Mouse (Mus musculus) brown adipose tissue, adult 24 weeks (tissue): ENCODE data around the gene Mss51. TPM values are rescaled to one million over a fixed set of nuclear protein-coding genes. Genes with fewer than 3 reads are reported as not detected.

Source experiments
- H3K27ac ChIP-seq: fragments of 200-500 bp; replicated peaks from 2 replicates; pipeline ENCODE4 v1.5.1; 2012; ENCODE audit warnings: low read depth, mild to moderate bottlenecking, low read length
- H3K4me1 ChIP-seq: fragments of 200-500 bp; 2 replicates; pipeline ENCODE4 v1.6.1; 2012; ENCODE audit warnings: low read length, mixed read lengths; ENCODE audit not compliant: control insufficient read depth, insufficient read depth, insufficient read length
- H3K4me3 ChIP-seq: fragments of 200-500 bp; 2 replicates; pipeline ENCODE4 v1.5.1; 2012; ENCODE audit warnings: low read depth, mild to moderate bottlenecking, low read length, moderate library complexity; ENCODE audit not compliant: insufficient read depth
- polyA plus RNA-seq: library from polyadenylated mRNA; stranded (reverse); fragments of >200 nt; gene quantifications from 2 replicates; pipeline ENCODE4 v1.2.4, GENCODE M21; 2012; ENCODE audit not compliant: missing spikeins, insufficient read depth, insufficient read length

The Mss51 gene
- polyA plus RNA-seq, 1 experiment: not detected

- Histone ChIP-seq H3K4me1 (peaks cover 3% of the 10 kb centered on the region), H3K4me3 (peak overlapping the region; percentile 83), H3K27ac (peak overlapping the region; percentile 93)
Observed at GRCm38 (mm10) chr14:20478801-20479200, 17.9 kb downstream of the Mss51 start.

DNA sequence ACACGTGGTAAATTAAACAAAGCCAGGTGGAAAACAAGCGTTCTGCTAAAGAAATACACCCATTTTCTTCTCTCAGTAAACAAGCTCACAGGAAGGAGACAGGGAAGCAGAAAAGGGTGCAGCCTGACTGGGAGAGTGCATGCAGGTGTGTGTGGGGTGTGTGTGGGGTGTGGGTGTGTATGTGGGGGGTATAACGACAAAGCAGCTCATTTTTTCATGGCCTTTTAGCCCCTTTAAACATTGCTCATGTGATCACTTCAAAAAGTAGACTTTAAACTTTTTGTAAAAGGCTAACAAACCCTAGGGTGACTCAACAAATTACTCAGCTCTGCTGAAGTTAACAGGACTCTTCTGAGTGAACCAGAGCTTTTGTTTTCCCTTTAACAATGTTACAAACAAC lies 18.3 kb downstream of the Mss51 start:
- Histone ChIP-seq H3K4me1 (peaks cover 3% of the 10 kb centered on the region), H3K4me3 (peak overlapping the region; percentile 83), H3K27ac (peak overlapping the region; percentile 88)

DNA sequence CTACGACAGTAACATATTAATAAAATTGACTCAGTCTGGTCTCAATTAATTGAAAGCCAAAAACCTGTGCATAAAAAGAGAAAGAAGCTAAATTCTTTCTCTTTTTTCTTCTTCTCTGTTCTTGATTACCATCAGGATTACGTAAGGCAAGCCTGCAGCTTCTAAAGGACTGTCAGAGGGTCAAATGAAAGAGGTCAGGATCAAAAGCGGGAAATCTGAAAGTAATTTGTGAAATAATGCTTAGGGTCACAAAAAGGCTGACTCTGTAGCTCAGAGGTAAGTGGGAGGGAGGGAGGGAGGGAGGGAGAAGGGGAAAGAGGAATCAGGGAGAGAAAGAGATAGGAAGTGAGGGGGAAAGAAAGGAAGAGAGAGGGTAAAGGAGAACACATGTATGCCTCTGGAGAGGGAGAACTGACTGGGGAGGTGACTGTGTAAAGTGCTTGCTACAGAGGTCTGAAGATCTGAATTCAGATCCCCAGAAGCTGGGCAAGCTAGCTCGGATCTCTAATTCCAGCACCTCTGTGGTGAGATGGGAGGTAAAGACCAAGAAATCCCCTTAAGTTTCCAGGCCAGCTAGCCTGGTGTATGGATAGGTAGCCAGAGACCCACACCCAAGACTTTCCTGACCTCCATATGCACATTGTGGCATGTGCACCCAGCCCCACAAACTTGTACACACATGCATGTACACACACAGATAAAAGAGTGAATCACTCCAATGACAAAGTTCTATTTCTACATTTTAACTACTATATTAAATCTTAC lies 19.3 kb downstream of the Mss51 start:
- peaks cover 3% of the 10 kb centered on the region for H3K4me1 ChIP-seq
- 0 out of 2 replicates have a peak overlapping the region, but pooled peaks have one; percentile 7 for H3K27ac ChIP-seq
- no peak overlapping the region for H3K4me3 ChIP-seq

- Histone ChIP-seq H3K4me3 (no peak overlapping the region), H3K27ac (no peak overlapping the region), H3K4me1 (no peaks in the 10 kb centered on the region)
Observed at GRCm38 (mm10) chr14:20460216-20460615, 36.5 kb downstream of the Mss51 start.

DNA sequence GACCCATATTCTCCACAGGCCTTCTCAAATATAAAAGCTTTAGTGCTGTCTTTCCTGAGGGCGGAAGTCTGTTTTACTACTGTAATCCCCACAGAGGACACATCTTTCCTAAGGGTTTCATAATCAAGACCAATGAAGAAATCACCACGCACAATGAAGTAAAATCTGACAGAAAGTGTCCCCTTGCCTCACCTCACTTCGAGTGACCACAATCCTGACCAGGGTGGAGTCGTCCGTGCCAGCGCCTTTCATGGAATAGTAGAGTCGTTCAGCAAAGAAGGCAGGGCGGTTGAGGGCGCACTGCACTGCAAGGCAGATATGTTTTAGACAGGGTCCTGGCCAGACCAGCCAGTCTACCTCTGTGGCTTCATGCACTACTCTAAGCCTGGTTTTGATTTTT lies 38.3 kb downstream of the Mss51 start:
- H3K27ac ChIP-seq: no peak overlapping the region
- H3K4me3 ChIP-seq: no peak overlapping the region
- no peaks in the 10 kb centered on the region for H3K4me1 ChIP-seq

DNA sequence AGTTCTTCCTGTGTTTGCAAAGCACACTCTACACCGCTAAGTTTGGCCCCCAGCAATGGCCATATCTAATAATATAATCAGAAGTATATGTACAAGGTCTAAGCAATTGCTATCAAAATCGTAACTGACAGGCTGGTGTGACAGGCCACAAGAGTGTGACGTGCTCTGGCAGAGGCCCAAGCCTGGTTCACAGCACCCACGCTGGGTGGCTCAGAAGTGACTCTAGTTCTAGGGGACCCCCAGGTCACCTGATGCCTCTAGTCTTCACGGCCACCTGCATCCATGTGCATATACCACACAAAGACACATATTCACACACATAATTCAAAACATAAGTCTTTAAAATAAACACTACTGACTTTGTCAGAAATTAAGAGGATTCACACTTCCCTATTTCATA lies 43.8 kb downstream of the Mss51 start:
- H3K4me3 ChIP-seq: no peak overlapping the region
- no peak overlapping the region for H3K27ac ChIP-seq

DNA sequence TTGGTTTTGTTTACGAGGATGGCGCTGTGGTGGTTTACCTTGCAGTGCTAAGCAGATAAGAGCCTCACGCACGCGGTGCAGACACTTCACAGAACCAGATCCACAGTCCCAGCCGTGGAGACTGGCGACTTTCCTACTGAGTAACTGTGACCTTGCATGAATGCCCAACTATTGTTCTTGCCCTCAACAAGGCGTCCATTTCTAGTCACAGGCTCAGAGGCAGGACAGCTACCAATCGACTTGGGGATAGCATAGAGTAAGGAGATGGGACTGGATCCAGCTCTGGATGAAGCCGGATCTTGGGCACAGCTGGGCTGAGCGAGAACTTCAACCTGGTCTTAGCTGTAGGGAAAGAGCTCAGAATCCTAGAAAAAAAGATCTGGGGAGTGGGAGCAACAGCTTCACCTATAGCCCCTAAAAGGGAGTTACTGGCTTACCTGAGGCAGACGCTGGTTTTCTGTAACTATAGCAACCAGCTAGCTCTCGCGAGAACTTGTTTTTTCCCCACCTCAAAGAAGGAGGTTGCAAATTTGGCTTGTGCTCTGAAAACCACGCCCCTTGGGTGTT lies 44.9 kb downstream of the Mss51 start, which contains the start of gene Cfap70:
Cfap70 (minus strand) TSS at position 462 of the 567 bp plus-strand sequence.
- H3K4me3 ChIP-seq: peak within 1 kb of the TSS; percentile 54

More for the DNA sequence above, 43.8 kb downstream of the Mss51 start:
- no peaks in the 10 kb centered on the region for H3K4me1 ChIP-seq

DNA sequence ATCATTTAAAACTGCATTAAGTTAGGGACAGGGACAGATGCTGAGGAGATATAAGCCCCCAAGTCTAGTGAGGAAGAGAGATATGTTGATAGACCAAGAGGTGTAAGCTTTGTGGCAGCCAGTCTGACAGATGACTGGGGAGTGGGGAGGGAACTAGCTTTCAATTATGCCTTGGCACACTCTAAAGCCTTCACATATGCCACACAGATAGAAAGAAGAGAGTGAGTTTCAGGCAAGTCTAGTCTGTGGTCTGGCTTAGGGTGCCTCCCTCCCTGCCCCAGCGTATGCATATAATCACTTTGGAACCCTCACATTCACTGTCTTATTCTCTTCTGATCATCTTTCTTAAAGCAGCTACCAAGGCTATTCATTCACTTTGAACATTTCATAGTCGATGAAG lies 45.4 kb downstream of the Mss51 start:
- H3K4me1 ChIP-seq: no peaks in the 10 kb centered on the region
- peak overlapping the region; percentile 54; the same call in 1 of the 2 replicates for H3K4me3 ChIP-seq
- no peak overlapping the region for H3K27ac ChIP-seq

More for the DNA sequence above, 44.9 kb downstream of the Mss51 start, which contains the start of gene Cfap70:
- no peaks in the 10 kb centered on the region for H3K4me1 ChIP-seq
- H3K27ac ChIP-seq: no peak within 1 kb of the TSS

GRCm38 (mm10) chr14:20447209-20447608 lies 49.5 kb downstream of the Mss51 start:
- Histone ChIP-seq H3K4me3 (no peak overlapping the region), H3K4me1 (no peaks in the 10 kb centered on the region), H3K27ac (no peak overlapping the region)

DNA sequence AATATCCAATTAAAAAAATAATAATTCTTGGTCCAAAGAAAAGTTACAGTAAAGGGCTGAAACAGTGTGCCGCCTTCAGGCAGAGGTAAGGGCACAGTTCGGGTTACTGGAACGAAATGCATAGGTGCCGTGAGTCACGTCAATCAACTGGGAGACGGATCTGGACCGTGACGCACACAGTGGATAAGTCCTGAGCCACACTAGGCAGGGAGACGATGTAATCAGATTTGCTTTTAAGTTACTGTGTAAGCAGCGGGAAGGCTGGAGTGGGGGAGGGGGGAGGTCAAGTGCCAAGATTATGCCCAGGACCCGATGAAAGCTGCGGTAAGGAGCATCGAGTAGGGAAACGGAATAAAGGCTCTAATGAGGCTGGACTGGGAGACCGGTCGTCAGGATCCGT lies 54.4 kb downstream of the Mss51 start:
- H3K27ac ChIP-seq: no peak overlapping the region
- no peaks in the 10 kb centered on the region for H3K4me1 ChIP-seq
- no peak overlapping the region for H3K4me3 ChIP-seq

GRCm38 (mm10) chr14:20436976-20437375 lies 59.7 kb downstream of the Mss51 start:
- Histone ChIP-seq H3K4me1 (no peaks in the 10 kb centered on the region), H3K27ac (no peak overlapping the region), H3K4me3 (no peak overlapping the region)

Other genes with a start within 250 kb of the Mss51 start
- not detected in 2 replicates for gene Kcnk16, start 227.7 kb downstream of the Mss51 start, polyA plus RNA-seq
- 92.5 and 106 TPM in 2 replicates for gene Nudt13, start 202.2 kb downstream of the Mss51 start, polyA plus RNA-seq
- gene Ecd, start 148.8 kb downstream of the Mss51 start, polyA plus RNA-seq: 18.7 and 18.9 TPM in 2 replicates
- gene Fam149b, start 148.7 kb downstream of the Mss51 start, polyA plus RNA-seq: 51.1 and 52.7 TPM in 2 replicates
- 19.8 and 23.9 TPM in 2 replicates for gene Dnajc9, start 108.0 kb downstream of the Mss51 start, polyA plus RNA-seq
- gene Mrps16, start 103.3 kb downstream of the Mss51 start, polyA plus RNA-seq: 161 and 166 TPM in 2 replicates
- not detected in 2 replicates for gene Cfap70, start 44.7 kb downstream of the Mss51 start, polyA plus RNA-seq
- gene Anxa7, start 16.8 kb downstream of the Mss51 start, polyA plus RNA-seq: 77.1 and 98.1 TPM in 2 replicates
- 53.9 and 58.3 TPM in 2 replicates for gene Ppp3cb, start 49.7 kb upstream of the Mss51 start, polyA plus RNA-seq
- 1.5 and 2.0 TPM in 2 replicates for gene Usp54, start 144.2 kb upstream of the Mss51 start, polyA plus RNA-seq
- 27.3 and 47.5 TPM in 2 replicates for gene Myoz1, start 159.6 kb upstream of the Mss51 start, polyA plus RNA-seq
- 0.63 and 1.8 TPM in 2 replicates for gene Synpo2l, start 171.5 kb upstream of the Mss51 start, polyA plus RNA-seq
- 27.2 and 38.4 TPM in 2 replicates for gene Sec24c, start 177.4 kb upstream of the Mss51 start, polyA plus RNA-seq
- 1.6 and 3.3 TPM in 2 replicates for gene Fut11, start 198.1 kb upstream of the Mss51 start, polyA plus RNA-seq
- 233 and 294 TPM in 2 replicates for gene Chchd1, start 206.1 kb upstream of the Mss51 start, polyA plus RNA-seq
- 22.1 and 28.2 TPM in 2 replicates for gene Zswim8, start 210.7 kb upstream of the Mss51 start, polyA plus RNA-seq
- gene Ndst2, start 237.7 kb upstream of the Mss51 start, polyA plus RNA-seq: 3.9 and 4.8 TPM in 2 replicates